Mouse (Mus musculus) adrenal gland, adult 8-10 months (tissue): Measurements from ENCODE around the gene Atad5. TPM values are rescaled to one million over a fixed set of nuclear protein-coding genes. Genes with fewer than 3 reads are reported as not detected.
"Not testable (repeated sequence)": the region's sequence is repeated elsewhere in the genome, so short reads cannot be mapped to it uniquely, and the experiment has no call there.

Source experiments
- DNase-seq: peaks from one replicate; pipeline ENCODE4 v3.0.0; 2022
- total RNA-seq, 4 experiments: library from RNA; stranded (reverse); gene quantifications; 2 replicates each; pipeline ENCODE4 v1.2.4; 2022

Gene Atad5
- total RNA-seq, 4 experiments from 2014 or later: 2.1 to 3.9 (median 2.8) TPM

DNA sequence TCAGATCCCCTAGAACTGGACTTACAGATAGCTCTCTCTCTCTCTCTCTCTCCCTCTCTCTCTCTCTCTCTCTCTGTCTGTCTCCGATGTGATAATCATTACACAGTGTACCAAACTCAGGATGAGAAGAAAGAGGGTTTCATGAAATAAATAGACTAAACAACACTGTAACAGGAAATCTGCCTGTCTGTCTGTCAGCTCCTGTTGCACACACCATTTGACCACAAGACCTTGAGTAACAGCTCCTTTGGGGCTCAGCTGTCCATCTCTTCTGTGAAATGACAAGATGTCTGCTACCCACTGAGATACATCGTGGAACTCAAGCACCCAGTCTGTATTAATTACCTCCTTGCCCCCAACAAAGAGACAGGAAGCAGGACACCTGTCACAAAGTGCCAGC is 62.3 kb downstream of the Atad5 start:
- no peak for DNase-seq

DNA sequence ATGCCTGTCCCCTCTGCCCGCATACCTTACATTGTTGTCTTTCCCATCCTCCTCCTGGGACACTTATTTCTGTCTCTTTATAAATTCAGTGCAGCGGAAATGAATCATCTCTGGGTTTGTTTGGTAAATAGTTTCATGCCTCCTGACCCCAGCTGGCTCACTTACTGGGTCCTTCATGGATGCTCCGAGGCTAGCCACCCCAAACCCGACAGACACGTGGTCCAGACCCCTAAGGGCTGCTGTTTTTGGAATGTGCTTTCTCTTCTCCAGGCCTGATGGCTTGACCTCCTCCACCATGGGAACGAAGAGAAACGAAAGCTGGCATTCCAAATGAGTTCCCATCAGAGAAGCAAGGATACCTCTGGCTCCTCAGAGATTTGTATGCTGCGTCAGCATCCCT is 63.2 kb downstream of the Atad5 start:
- no peak for DNase-seq

DNA sequence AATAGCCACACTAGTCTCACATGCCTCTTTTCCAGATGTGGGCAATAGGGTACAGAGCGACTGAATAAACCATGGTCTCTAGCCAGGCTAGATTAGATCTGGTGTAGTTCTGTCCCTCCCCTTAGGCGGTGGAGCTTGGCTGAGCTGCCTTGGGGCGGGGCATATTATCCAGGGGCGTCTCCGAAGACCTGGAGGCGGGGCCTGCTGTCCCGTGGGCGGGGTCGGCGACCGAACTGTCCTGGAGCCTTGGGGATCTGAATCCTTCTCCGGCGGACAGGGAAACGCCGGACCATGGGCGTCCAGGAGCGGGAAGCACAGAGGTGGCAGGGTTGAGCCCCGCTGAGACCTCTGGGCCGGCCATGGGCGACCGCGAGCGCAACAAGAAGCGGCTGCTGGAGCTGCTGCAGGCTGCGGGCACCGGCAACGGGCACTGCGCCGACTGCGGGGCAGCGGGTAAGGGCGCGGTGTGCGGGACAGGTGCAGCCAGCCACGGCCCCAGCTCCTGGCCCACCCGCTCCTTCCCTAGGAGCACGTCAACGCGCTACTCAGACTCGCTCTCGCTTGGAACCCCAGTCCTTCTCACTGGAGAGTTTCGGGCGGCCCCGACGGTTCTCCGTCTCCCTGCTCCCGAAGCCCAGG is 64.8 kb downstream of the Atad5 start, which contains the start of gene Adap2:
Gene Adap2, plus strand, starts transcription at position 249 of the 639 bp plus-strand sequence.
- peak; percentile 91 for DNase-seq

DNA sequence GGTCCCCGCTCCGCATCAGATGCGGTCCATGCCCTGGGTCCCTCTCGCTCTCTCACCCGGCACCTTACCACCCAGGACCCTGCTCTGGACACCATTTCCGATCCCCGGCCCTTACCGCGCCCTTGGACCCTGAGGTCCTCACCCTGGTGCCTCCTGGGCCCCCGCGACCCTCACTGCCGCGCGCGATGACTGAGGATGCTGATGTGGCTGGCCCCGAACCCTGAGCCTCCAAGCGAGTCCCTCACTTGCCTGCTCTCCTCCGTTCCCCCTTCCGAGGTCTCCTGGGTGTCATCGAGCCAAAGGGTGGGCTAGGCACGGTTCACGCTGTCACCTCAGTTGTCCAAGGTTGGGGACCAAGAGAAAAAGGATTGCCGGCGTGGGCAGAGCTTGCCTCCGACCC is 65.3 kb downstream of the Atad5 start:
- DNase-seq: no peak

DNA sequence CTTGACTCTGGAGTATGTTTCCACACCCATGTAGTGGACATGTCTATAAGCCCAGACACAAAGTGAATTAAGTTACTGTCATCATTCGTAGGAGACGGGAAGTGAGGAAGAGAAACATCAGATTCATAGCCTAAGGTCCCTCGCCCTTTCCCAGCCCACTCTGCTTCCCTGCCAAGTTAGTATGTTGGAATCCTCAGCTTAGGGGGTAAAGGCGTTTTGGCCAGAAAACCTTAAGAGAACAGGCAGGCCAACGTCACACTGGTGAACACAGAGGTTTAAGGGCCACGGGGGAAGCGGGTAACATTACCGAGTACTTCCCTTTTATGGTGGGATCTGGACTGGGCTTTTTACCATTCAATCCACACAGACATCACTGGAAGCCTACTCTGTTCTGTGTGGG is 66.3 kb downstream of the Atad5 start:
- no peak for DNase-seq

DNA sequence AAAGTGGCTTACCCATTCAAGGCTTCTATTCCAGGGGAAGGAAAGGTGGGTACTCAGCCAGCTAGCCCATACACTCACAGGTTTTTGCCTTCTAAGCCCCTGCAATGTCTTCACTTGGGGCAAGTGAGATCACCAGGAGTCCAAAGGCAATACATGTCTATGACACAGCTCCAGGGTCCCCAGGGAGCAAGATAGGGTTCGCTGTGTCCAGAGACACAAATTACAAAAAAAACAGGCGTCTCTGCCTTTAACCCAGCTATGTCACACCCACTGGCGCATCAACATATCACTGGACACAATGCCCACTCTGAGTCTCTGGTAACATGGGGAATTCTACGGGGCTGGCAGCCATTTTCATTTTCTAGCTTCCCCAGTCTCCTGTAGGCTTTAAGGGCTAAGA is 66.8 kb downstream of the Atad5 start:
- DNase-seq: no peak

DNA sequence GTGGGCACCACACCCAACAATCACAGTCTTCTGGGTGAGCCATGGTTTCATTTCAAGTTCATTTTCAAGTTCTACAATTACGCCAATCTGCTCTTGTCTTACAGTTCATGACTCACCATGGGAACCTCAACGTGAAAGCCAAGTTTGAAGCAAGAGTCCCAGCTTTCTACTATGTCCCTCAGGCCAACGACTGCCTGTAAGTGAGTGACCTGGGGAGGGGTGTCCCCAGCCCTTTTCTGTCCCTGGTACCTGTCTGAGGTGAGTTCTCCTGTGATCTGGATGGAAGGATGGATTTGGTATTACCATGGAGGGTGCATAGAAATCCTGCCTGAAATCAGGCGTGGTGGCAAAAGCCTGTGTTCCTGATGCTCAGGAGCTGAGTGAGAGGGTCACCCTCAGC is 67.6 kb downstream of the Atad5 start:
- DNase-seq: no peak

DNA sequence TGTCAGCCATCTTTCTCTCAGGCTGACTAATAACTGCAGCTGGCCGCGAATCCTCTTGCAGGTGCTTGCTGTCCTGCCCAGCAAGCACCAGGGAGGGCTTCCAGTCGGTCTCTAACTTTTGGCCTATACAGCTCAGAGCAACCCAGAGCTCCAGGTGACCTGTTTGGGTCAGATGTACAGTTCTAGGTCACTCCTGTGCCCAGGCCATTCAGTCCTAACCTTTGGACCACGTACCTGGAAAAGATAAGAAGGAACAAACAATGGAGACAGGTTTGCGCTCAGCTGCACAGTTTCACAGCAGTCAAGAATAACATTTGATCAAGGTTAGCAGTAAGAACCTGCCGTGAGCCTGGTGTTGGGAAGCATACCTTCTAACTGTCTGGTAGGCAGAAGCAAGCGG is 69.8 kb downstream of the Atad5 start:
- no peak for DNase-seq

DNA sequence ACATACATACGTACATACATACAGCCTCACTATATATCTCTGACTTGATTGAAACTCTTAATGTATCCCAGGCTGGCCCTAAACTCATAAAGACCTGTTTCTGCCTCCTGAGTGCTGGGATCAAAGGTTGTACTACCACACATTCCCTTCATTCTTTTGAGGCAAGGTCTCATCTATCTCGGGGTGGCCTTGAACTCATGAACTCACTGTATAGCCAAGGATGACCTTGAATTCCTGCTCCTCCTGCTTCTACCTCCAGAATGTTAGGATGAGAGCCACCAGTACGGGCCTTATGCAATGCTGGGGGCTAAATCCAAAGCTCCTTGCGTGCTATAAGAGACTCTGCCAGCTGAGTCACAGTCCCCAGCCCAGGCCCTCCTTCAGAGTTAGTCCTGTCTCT is 71.8 kb downstream of the Atad5 start:
- DNase-seq: no peak

DNA sequence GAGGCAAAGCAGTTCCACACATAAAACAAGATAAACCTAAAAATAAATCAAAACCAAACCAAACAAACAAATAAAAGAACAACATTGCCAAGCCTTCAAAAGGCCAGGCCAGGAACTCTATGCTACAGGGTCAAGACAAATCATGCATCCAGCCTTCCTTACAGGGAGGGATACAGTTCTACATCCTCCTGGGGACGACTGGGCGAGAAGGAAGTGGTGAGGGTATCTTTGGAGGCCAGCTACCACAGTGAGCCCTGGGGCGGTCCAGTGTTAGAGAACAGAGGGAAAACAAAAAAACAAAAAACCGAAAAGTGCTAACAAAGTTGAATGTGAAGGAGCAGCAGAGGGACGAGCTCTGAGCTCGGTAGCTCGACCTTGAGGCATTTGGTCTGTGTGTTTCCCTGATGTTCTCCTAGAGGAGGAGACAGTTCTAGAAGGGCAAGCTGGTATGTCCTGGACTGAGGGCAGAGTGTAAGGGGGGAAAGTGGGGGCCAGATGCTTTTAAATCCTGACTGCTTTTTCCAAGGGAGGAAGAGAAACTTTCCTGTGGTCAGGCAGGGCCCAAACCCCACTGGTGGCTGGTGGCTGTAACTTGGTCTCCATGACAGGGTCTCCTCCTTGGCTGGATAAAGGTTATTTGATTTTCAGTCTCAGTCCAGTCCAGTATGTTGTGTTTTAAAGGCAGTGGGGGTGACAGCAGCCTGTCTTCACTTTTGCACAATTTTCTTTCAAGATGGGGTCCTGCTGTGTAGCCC is 74.3 kb downstream of the Atad5 start:
- DNase-seq: no peak

DNA sequence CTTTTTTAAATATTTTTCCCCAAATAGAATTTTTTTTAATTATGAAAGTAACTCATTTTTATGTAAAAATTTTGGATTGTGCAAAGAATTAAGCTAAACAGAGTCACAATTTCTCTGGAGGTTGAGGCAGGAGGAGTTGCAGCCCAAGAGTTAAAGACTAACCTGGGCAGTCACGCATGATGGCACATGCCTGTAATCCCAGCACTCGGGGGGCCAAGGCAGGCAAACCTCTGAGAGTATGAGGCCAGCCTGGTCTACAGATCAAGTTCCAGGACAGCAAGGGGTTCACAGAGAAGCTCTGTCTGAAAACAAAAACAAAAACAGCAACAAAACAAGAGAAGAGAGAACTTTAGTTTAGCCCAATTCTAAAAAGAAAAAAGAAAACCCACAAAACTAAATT is 75.0 kb downstream of the Atad5 start:
- no peak for DNase-seq

DNA sequence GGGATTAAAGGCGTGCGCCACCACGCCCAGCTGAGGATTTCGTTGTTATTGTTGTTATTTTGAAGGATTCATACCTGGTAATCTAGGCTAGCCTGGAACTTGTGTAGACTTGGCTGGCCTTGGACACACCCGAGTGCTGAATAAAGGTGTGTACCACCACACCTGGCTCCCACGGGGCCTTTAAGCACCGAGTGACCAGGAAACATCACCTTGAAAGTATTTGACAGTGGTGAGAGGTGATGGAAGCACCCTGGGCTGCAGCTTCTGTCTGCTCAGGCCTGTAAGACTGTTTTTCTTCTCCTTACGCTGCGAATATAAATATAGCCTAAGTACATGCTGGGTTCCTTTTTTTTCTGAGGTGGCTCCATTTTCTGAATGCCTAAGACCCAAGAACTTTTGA is 78.9 kb downstream of the Atad5 start:
- DNase-seq: no peak

DNA sequence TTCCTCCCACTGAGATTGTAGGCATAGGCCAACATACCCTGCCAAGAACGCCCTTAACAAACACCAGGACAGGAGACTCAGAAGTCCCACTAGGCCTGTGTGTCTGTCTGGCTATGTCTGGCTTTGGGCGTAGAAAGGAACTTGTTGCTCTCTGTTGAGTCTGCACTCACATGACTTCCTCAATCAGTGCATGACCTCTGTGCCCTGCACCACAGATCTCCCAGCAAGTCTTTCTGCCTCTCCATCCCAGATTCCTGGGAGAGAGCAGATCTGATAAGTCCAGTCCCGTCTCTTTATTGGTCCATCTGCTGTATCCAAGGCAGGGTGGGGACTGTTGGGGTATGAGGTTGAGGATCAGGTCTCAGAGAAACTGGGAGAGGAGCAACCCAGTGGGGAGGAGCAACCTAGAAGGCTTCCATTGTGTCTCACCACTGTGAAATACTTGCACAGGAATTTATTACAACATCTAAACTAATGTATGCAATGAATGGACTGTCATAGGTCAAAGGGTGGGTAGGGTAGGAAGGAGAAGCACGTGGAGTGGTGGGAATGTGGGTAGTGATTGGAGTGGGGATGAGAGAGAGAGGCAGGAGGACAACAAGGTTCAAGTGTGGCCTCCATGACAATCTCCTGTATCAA is 79.5 kb downstream of the Atad5 start:
- DNase-seq: no peak

DNA sequence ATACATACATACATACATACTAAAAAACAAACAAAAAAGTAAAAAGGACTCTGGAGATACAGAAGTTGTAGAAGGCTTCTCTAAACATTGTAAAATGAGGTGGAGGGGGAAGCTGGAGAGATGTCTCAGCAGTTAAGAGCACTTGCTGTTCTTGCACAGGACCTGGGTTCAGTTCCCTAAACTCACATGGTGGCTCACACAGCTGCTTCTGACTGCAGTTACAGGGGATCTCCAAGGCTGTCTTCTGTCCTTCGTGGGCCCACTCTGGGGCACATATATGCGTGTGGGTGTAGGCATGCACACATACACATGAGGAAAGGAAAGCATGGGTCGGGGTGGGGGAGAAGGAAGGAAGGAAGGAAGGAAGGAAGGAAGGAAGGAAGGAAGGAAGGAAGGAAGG is 80.4 kb downstream of the Atad5 start:
- no peak for DNase-seq

DNA sequence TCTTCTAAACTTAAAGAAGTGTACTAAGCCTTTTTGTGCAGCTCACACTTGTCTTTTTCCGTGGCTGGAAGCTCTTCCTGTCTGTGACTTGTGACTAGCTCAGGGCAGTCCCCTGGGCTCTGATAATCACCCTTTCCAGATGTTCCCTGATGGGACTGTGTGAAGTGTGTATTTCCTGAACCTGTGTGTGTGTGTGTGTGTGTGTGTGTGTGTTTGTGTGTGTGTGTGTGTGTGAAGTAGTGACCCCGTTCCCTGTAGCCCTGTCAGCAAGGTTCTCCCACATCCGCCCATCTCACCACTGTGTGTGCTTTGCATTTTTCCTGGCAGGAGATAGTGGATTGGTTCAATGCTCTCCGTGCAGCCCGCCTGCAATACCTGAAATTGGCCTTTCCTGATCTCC is 81.2 kb downstream of the Atad5 start:
- no peak for DNase-seq

DNA sequence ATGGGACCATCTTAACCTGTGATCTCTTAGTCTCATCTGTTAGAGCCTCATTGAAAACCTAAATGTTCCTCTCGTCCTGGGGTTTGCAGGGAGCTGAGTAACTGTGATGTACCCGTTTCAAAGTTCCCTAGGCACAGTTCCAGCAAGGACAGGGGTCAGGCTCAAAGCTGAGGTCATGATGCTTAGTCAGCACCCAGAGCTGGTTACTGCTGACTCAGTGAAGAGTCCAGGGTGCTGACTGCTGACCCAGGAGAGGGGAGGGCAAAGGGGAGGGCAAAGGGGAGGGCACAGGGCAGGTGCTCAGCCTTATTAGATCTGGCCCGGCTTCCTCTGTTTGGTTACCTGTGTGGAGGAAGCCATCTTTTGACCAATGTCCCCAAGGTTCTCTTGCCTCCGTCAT is 82.7 kb downstream of the Atad5 start:
- peak; percentile 76 for DNase-seq

DNA sequence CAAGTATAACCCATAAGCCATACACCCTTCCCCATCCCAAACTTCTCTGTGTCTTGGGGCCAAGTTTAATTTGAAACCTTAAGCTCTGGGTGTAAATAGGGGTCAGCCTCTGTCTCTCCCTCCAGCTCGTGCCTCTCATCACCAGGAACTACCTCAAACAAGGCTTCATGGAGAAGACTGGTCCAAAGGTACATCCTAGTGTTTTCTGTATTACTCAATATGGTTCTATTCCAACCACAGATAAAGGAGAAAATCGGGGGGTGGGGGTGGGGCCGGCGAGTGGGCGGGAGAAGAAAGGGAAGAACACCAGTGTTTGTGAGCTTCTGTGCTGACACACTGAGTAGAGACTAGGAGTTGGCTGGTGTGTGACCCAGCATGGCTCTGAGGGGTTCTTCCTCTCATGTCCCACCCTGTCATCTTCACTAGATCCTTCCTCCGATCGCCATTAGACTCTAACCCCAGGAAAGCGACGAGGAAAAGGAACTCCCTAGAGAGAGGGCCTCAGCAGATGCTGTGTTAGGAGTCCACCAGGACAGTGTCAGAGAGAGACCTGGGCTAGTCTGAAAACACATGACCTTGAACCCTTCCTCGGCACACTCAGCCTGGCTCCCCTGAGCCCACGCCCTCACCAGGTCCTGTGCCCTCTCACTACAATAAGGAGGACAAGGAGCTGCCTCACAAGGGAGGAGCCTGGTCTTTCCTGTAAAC is 84.9 kb downstream of the Atad5 start:
- DNase-seq: no peak

DNA sequence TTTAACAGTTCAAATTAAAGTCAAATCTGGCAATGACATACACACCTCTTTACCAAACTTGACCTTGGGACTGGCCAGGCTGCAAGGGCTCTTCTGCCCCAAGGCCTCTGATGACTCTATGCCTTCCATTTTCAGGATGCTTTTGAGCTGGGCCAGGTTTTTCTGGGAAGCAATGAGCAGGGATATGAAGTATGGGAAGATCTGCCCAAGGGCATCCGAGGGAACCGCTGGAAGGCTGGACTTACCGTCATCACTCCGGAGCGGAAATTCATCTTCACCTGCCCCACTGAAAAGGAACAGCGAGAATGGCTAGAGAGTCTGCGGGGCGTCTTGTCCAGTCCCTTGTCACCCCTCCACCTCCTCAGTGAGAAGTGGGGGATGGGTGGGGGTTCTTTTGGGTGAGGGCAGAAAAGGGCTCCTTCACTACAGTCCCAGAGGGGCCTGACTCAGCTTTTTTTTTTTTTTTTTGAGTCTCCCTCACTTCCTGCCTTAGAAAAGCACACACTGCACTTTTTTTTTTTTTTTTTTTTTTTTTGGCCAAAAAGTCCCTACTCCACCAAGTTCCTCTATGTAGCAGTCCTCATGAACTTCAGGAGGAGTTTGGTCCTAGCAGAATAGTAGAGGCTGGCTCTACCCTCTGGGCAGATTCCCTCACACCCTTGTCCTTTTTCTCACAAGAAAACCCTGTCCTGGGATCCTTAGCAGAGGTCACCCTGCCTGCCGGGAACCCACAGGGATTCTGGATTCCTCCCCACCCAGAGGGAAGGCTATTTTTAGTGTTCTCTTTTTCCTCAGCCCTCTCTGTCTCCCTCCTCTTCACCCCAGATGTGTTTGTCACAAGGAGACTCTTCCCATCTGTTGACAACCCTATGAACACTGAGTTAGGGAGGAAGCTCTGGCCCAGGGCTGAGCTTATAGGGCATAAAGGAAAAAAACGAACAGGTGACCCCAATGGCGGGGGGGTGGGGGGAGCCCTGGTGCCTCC is 88.0 kb downstream of the Atad5 start:
- DNase-seq: peak; percentile 43

DNA sequence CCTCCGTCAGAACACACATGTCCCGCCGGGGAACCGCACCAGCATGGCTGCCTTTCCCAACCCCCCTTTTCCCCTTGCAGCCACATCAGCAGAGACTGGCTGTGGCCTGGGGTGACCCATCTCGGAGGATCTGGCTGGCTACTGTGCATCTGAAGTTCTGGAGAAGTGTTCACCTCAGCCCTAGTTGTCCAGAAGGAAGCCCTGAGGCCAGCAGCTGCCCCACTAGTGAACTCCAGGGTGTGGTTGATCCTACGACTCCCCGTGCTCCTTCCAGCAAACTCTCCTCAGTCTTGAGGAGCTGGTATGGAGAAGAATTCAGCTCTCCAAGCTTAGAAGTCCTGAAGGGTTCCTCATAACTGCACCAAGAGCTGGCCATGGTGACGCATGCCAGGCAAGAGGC is 89.1 kb downstream of the Atad5 start:
- DNase-seq: no peak

DNA sequence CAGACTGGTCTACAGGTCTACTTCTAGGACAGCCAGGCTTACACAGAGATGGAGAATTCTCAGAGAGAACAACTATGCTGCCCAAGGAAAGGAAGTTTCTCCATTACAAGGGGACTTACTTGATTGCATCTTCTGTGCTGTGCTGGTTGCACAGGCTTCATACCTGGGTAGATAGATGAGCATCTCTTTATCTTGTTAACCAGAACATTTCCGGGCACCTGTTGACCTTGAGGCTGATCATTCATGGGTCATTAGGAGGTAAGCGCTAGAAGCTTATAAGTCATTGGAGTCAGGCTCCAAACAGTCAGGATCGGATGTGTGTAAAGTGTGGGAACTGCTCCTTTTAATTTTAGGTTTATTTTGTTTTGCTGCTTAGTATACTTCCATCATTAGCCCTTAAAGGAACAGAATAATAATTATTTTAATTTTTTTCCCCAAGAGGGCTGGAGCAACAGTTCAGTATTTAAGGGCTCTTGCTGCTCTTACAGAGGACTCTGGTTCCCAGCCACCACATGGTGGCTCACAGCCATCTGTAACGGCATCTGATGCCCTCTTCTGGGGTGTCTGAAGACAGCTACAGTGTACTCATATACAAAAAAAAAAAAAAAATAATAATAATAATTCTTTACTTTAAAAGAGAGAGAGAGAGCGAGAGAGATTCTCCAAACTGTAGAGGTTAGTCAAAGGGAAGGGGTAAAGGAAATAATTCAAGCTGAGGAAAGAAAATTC is 92.0 kb downstream of the Atad5 start:
- no peak for DNase-seq

DNA sequence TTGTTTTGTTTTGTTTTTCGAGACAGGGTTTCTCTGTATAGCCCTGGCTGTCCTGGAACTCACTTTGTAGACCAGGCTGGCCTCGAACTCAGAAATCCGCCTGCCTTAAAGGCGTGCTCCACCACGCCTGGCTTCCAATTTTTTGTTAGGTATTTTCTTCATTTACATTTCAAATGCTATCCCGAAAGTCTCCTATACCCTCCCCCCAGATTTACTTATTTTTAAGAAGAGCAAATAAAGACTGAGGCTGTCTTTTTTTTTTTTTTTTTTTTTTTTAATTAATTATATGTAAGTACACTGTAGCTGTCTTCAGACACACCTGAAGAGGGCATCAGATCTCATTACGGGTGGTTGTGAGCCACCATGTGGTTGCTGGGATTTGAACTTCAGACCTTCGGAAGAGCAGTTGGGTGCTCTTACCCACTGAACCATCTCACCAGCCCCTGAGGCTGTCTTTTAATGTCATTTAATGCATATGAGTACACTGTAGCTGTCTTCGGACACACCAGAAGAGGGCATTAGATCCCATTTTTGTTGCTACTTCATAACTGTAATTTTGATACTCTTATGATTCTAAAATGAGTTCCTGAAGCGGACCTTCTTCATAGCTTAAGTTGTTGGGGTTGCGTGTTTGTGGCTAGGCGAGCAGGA is 94.0 kb downstream of the Atad5 start:
- DNase-seq: not testable (repeated sequence)
